Mouse (Mus musculus): ENCODE results near the gene Hist1h2af.
A peak's percentile ranks its signal among the peaks of the same experiment; 100 is the strongest.

The Hist1h2af gene

GRCm38 (mm10) chr13:23515281-23515680 lies 18.4 kb upstream of the Hist1h2af start:
- no peak for DNase-seq (ENCODE audit: low spot score)

- no peak for DNase-seq (ENCODE audit: low spot score)
These were observed 17.7 kb upstream of the Hist1h2af start for GRCm38 (mm10) chr13:23515826-23516620.

GRCm38 (mm10) chr13:23516822-23517602 lies 16.7 kb upstream of the Hist1h2af start:
- DNase-seq (ENCODE audit: low spot score), result peak; percentile 79

- DNase-seq (ENCODE audit: low spot score), result peak; percentile 93
These were observed 16.0 kb upstream of the Hist1h2af start for GRCm38 (mm10) chr13:23517603-23518294.

- DNase-seq (ENCODE audit: low spot score), result no peak
These were observed 15.5 kb upstream of the Hist1h2af start for GRCm38 (mm10) chr13:23518295-23518603.

GRCm38 (mm10) chr13:23518885-23519284 lies 14.8 kb upstream of the Hist1h2af start:
- peak; percentile 86 for DNase-seq (ENCODE audit: low spot score)

GRCm38 (mm10) chr13:23519416-23519815 lies 14.3 kb upstream of the Hist1h2af start:
- peak; percentile 85 for DNase-seq (ENCODE audit: low spot score)

- DNase-seq (ENCODE audit: low spot score), result peak; percentile 77
These were observed 12.0 kb upstream of the Hist1h2af start for GRCm38 (mm10) chr13:23521703-23522102.

- no peak for DNase-seq (ENCODE audit: low spot score)
These were observed 9.7 kb upstream of the Hist1h2af start for GRCm38 (mm10) chr13:23523976-23524375.

GRCm38 (mm10) chr13:23524654-23525053 lies 9.1 kb upstream of the Hist1h2af start:
- peak; percentile 63 for DNase-seq (ENCODE audit: low spot score)

GRCm38 (mm10) chr13:23525901-23526300 lies 7.8 kb upstream of the Hist1h2af start:
- no peak for DNase-seq (ENCODE audit: low spot score)

- peak; percentile 96 for DNase-seq (ENCODE audit: low spot score)
These were observed 7.4 kb upstream of the Hist1h2af start for GRCm38 (mm10) chr13:23526312-23526711.

GRCm38 (mm10) chr13:23529005-23529404 lies 4.7 kb upstream of the Hist1h2af start:
- no peak for DNase-seq (ENCODE audit: low spot score)

GRCm38 (mm10) chr13:23529480-23530165 lies 4.1 kb upstream of the Hist1h2af start:
- no peak for DNase-seq (ENCODE audit: low spot score)

- DNase-seq (ENCODE audit: low spot score), result peak; percentile 80
These were observed 3.4 kb upstream of the Hist1h2af start for GRCm38 (mm10) chr13:23530181-23530900.

GRCm38 (mm10) chr13:23530901-23531875 lies 2.5 kb upstream of the Hist1h2af start, which contains the start of gene Hist1h4h:
Gene Hist1h4h, plus strand, starts transcription at chr13:23531050.
- DNase-seq (ENCODE audit: low spot score), result peak; percentile 98

GRCm38 (mm10) chr13:23532262-23533075 lies 1.2 kb upstream of the Hist1h2af start:
- no peak for DNase-seq (ENCODE audit: low spot score)

GRCm38 (mm10) chr13:23534368-23535131 lies 844 bp downstream of the Hist1h2af start:
- DNase-seq (ENCODE audit: low spot score), result no peak
